30 mouse cellular contexts compared by ENCODE assay signal in the genomic region with DNA sequence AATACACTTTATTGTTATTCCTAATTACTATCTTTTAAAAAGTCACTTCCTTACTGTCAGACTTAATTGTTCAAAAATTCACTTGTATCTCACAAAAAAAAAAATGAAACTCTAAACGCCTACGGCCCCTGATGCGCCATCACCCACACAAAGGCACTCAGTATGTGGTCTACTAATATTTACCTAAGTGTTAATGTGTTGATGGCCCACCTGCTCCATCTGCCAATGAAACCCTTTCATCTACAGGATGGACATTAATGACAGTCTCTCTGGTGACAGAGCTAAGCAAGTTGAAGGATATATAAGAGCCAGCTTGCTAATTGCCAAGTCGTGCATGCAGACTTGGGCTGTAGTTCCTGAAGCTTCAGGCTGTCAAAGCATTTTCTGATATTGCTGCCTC. TPM values are rescaled to one million over a fixed set of nuclear protein-coding genes. Genes with fewer than 3 reads are reported as not detected.
"Had no signal": no experiment of that assay in that cellular context is flagged by ENCODE, and none has a peak within 500 bp of the region (broad histone marks: within the 10 kb centered on the region; RNA-seq: fewer than 3 reads in every experiment).

TSS of gene Iapp (plus strand) at position 326 of the 400 bp plus-strand sequence.

- ATAC-seq: liver, embryonic 12.5 days; midbrain, embryonic 16.5 days had no signal

- H3K9ac ChIP-seq: limb, embryonic 13.5 days; liver, embryonic 12.5 days; liver, embryonic 15.5 days; lung, embryonic 15.5 days; midbrain, embryonic 12.5 days had no signal

- H3K36me3 ChIP-seq: limb, embryonic 10.5 days; limb, embryonic 13.5 days; liver, embryonic 12.5 days; liver, embryonic 15.5 days; lung, embryonic 15.5 days; midbrain, embryonic 12.5 days had no signal

- H3K27me3 ChIP-seq: limb, embryonic 13.5 days; liver, embryonic 12.5 days; liver, embryonic 15.5 days; lung, embryonic 15.5 days; midbrain, embryonic 12.5 days had no signal

- H3K4me3 ChIP-seq: limb, embryonic 10.5 days; limb, embryonic 13.5 days; liver, embryonic 12.5 days; liver, embryonic 15.5 days; lung, embryonic 15.5 days; midbrain, embryonic 12.5 days; myocyte had no signal

- H3K9me3 ChIP-seq: limb, embryonic 10.5 days; limb, embryonic 13.5 days; liver, embryonic 12.5 days; liver, embryonic 15.5 days; lung, embryonic 15.5 days; midbrain, embryonic 12.5 days had no signal

- H3K4me1 ChIP-seq: limb, embryonic 10.5 days; limb, embryonic 13.5 days; liver, embryonic 12.5 days; liver, embryonic 15.5 days; lung, embryonic 15.5 days; midbrain, embryonic 12.5 days had no signal

- DNase-seq: kidney, adult 18-20 months; kidney, adult 9 months; kidney, postnatal 14 days; kidney, postnatal 4 days; liver; lung, adult 18-20 months; lung, postnatal 10 days; lung, postnatal 4 days; right cerebral cortex, postnatal 25 days; spleen, adult 18-20 months; thymus, postnatal 14 days; thymus, postnatal 4 days had no signal

- H3K27ac ChIP-seq: limb, embryonic 10.5 days; limb, embryonic 13.5 days; liver, embryonic 12.5 days; liver, embryonic 15.5 days; lung, embryonic 15.5 days; midbrain, embryonic 12.5 days had no signal

- H3K4me2 ChIP-seq: limb, embryonic 13.5 days; liver, embryonic 12.5 days; liver, embryonic 15.5 days; lung, embryonic 15.5 days; midbrain, embryonic 12.5 days had no signal

RNA-seq across cellular contexts. Expression of gene Iapp, which starts in this region (rescaled TPM):
- total RNA-seq: layer of hippocampus, adult 18-20 months; layer of hippocampus, postnatal 14 days; left cerebral cortex, adult 8-10 months; left cerebral cortex, postnatal 14 days; megakaryocyte progenitor cell, adult 5-6 weeks; megakaryocyte-erythroid progenitor cell, adult 5-6 weeks; monocyte, adult 5-6 weeks had no signal
- polyA plus RNA-seq: kidney, embryonic 16.5 days; limb, embryonic 10.5 days; limb, embryonic 13.5 days; liver, embryonic 12.5 days; midbrain, embryonic 16.5 days; myocyte; neural tube, embryonic 11.5 days; neural tube, embryonic 14.5 days had no signal
